Mouse (Mus musculus) forebrain, embryonic 12.5 days (tissue): Measurements from ENCODE around the gene Kat14. TPM values are rescaled to one million over a fixed set of nuclear protein-coding genes. Genes with fewer than 3 reads are reported as not detected.
A peak's percentile ranks its signal among the peaks of the same experiment; 100 is the strongest.
"Not testable (repeated sequence)": the region's sequence is repeated elsewhere in the genome, so short reads cannot be mapped to it uniquely, and the experiment has no call there.

Experiments
- ATAC-seq: fragments of 200-750 bp; cut with Nextera tagmentation; 2 replicates; pipeline ENCODE4 v1.8.0; 2017; ENCODE audit warnings: moderate TSS enrichment; ENCODE audit not compliant: low FRiP score
- H3K27ac ChIP-seq: fragments of 300-500 bp; sonication (generic); 2 replicates; pipeline ENCODE4 v1.5.1; 2016; ENCODE audit warnings: mild to moderate bottlenecking
- H3K27me3 ChIP-seq: fragments of 300-500 bp; sonication (generic); 2 replicates; pipeline ENCODE4 v1.6.1; 2016; ENCODE audit warnings: mild to moderate bottlenecking
- H3K36me3 ChIP-seq: fragments of 300-500 bp; sonication (generic); replicated peaks from 2 replicates; pipeline ENCODE4 v1.6.1; 2016; ENCODE audit warnings: mild to moderate bottlenecking
- H3K4me1 ChIP-seq: fragments of 300-500 bp; sonication (generic); 2 replicates; pipeline ENCODE4 v1.6.1; 2016
- H3K4me2 ChIP-seq: fragments of 300-500 bp; sonication (generic); 2 replicates; pipeline ENCODE4 v1.6.1; 2016; ENCODE audit warnings: mild to moderate bottlenecking, moderate library complexity
- H3K4me3 ChIP-seq: fragments of 300-500 bp; sonication (generic); replicated peaks from 2 replicates; pipeline ENCODE4 v1.5.1; 2016; ENCODE audit warnings: mild to moderate bottlenecking
- H3K9ac ChIP-seq: fragments of 300-500 bp; sonication (generic); 2 replicates; pipeline ENCODE4 v1.6.1; 2016; ENCODE audit warnings: mild to moderate bottlenecking
- H3K9me3 ChIP-seq: fragments of 300-500 bp; sonication (generic); 2 replicates; pipeline ENCODE4 v1.6.1; 2016
- WGBS: fragments of 180-500 bp; shearing (Covaris S2); methylation state at CpG from one replicate; pipeline ENCODE4 v1.1.7; 2016; 5-methylcytosine and 5-hydroxymethylcytosine counted together
- polyA plus RNA-seq: library from polyadenylated mRNA; unstranded; fragments of >200 nt; fragmentation: Nextera tagmentation; extraction: Ambion mirVana; gene quantifications from 2 replicates; pipeline ENCODE4 v1.2.1, GENCODE M21; 2016

Kat14 gene
- polyA plus RNA-seq, 1 experiment from 2014 or later: 42.9 TPM

DNA sequence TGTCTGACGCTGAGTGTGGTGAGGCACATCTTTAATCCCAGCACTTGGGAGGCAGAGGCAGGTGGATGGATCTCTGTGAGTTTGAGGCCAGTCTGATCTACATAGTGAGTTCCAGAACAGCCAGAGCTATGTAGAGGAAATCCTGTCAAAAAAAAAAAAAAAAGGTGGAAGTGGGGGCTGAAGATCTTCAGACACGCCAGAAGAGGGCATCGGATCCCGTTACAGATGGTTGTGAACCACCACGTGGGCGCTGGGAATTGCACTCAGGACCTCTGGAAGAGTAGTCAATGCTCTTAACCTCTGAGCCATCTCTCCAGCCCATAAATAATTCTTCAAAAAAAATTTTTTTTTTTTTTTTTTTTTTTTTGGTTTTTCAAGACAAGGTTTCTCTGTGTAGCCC lies 30.6 kb upstream of the Kat14 start:
- ATAC-seq, H3K9me3 ChIP-seq: not testable (repeated sequence)
- 71% methylated on average over 6 of the region's 6 CpGs for WGBS

DNA sequence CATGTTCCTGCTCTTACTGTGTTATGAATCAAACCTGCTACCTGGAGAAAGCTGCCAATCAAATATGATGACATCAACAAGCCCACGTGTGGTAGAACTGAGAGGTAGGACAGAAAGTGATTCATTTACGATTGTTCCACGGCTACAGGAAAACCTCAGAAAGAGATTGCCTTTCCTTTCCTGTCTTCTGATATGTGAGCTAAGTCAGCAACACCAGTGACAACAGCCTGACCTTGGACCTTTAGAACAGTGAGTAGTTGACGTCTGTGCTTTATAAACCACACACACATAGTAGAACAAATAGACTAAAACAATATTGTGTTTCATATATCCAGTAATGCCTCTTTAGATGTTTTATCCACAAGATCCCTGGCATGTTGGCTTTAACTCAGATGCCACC lies 25.6 kb upstream of the Kat14 start:
- Histone ChIP-seq H3K36me3 (no peaks in the 10 kb centered on the region), H3K4me1 (no peaks in the 10 kb centered on the region), H3K27ac (no peak overlapping the region), H3K9ac (no peak overlapping the region), H3K9me3 (no peaks in the 10 kb centered on the region), H3K4me3 (no peak overlapping the region), H3K27me3 (no peaks in the 10 kb centered on the region), H3K4me2 (no peak overlapping the region)
- no peak for ATAC-seq
- WGBS: 82% methylated on average over 4 of the region's 4 CpGs

More for the DNA sequence above, 30.6 kb upstream of the Kat14 start:
- H3K4me3 ChIP-seq, H3K36me3 ChIP-seq, H3K4me2 ChIP-seq, H3K9ac ChIP-seq, H3K27ac ChIP-seq, H3K4me1 ChIP-seq: not testable (repeated sequence)
- H3K27me3 ChIP-seq: peaks cover 35% of the 10 kb centered on the region

DNA sequence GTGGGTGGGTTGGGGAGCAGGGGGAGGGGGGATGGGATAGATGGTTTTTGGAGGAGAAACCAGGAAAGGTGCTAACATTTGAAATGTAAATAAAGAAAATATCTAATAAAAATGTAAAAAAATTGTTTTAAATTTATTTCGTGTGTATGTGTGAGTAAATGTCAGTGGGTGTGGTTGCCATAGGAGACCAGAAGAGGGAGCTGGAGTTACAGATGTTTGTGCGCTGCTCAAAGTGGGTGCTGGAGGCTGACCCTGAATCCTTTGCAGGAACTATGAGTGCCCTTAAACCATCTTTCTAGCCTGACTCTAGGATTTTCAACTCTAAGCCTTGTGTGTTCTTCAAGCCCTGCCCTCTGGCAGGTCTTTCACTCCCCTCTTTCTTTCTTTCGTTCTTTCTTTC lies 20.3 kb upstream of the Kat14 start:
- no peaks in the 10 kb centered on the region for H3K36me3 ChIP-seq
- H3K9ac ChIP-seq: no peak overlapping the region
- ATAC-seq: no peak
- H3K9me3 ChIP-seq: no peaks in the 10 kb centered on the region
- H3K4me2 ChIP-seq: no peak overlapping the region
- no peaks in the 10 kb centered on the region for H3K27me3 ChIP-seq
- 68% methylated on average over 3 of the region's 3 CpGs for WGBS
- H3K4me3 ChIP-seq: no peak overlapping the region
- no peaks in the 10 kb centered on the region for H3K4me1 ChIP-seq
- H3K27ac ChIP-seq: no peak overlapping the region

DNA sequence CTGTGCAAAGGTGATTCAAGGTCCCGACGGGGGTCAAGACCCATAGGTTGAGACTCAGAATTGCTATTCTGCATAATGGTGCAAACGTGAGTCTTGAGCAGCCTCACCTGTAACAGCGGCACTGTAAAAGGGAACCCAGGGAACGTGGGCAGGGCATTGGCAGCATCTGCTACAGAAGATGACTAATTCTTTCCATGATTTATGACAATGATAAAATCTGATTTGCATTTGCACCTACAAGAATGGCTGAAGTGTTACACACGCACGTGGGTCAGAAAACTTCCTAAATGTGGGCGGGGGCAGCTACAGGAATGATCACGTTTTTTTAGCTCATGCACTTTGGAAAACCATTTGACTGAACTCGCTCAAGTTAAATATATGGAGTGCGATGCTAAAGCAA lies 15.9 kb upstream of the Kat14 start:
- Histone ChIP-seq H3K4me3 (no peak overlapping the region), H3K36me3 (no peaks in the 10 kb centered on the region), H3K27ac (no peak overlapping the region), H3K9ac (no peak overlapping the region), H3K27me3 (no peaks in the 10 kb centered on the region; the same call in 1 of the 2 replicates), H3K4me1 (no peaks in the 10 kb centered on the region), H3K9me3 (no peaks in the 10 kb centered on the region), H3K4me2 (no peak overlapping the region)
- 87% methylated on average over 11 of the region's 11 CpGs for WGBS
- ATAC-seq: no peak

DNA sequence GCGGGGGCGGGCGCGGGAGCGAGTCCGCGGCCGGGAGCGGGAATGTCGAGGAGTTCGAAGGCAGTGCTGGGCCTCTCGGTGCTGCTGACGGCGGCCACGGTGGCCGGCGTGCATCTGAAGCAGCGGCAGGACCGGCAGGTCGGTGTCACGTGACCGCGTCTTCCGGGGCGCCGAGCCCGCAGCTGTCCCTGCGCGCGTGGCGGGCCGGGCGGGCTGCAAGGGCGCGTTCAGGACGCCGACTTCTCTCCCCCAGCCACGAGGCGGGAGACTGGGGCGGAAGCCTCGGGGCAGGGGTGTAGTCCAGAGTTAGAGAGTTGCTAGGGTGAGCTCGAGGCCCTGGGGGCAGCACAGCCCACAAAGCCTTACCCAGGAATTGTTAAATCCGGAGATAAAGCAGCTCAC lies 238 bp downstream of the Kat14 start:
- H3K4me2 ChIP-seq: peak overlapping the region; percentile 62

DNA sequence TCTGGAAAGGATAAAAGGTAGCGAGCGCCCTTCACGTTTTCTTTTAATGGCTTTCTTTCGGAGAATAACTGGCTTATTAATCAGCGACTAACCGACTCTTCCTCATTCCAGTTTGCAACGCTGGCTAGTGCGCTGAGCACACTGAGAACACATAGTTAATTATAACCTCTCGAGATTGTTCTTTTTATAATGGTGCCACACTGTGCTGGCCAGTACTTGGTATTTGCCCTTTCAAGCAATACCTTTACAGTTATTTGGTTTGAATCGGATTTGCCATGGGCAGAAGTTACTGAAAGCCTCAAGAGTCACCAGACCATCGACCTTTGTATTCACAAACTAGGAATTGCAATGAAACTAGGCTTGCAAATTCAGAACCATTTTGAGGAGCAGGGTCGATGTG lies 728 bp downstream of the Kat14 start:
- WGBS: 2% methylated on average over 12 of the region's 12 CpGs
- peaks cover 20% of the 10 kb centered on the region for H3K4me1 ChIP-seq
- H3K36me3 ChIP-seq: peaks cover 16% of the 10 kb centered on the region
- no peaks in the 10 kb centered on the region for H3K27me3 ChIP-seq
- H3K27ac ChIP-seq: peak overlapping the region; percentile 93
- H3K4me3 ChIP-seq: peak overlapping the region; percentile 78
- H3K4me2 ChIP-seq: peak overlapping the region; percentile 62
- H3K9ac ChIP-seq: peak overlapping the region; percentile 81
- no peaks in the 10 kb centered on the region for H3K9me3 ChIP-seq
- peak; percentile 59; the same call in 1 of the 2 replicates for ATAC-seq

More for the DNA sequence above, 238 bp downstream of the Kat14 start:
- ATAC-seq: peak; percentile 93
- Histone ChIP-seq H3K4me1 (peaks cover 20% of the 10 kb centered on the region), H3K36me3 (peaks cover 12% of the 10 kb centered on the region), H3K27me3 (no peaks in the 10 kb centered on the region), H3K4me3 (peak overlapping the region; percentile 78), H3K9ac (peak overlapping the region; percentile 81), H3K9me3 (no peaks in the 10 kb centered on the region), H3K27ac (peak overlapping the region; percentile 93)
- WGBS: under 1% methylated on average over 39 of the region's 43 CpGs

DNA sequence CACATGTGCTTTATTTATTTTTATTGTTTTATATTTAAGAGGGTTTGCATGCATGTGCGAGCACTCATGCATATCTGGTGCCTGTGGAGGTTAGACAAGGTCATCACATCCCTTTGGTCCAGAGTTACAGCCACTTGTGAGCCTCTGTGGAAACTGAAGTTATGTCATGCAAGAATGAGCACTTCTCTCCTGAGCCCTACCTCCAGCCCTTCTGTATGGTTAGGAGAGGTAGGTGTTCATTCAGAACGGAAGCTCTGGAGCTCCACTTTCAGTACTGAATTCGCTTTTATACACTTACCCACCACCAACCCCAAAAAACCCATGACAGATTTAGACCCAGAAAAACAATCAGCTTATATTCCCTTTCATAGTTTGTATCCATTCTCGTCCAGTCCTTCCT lies 2.8 kb downstream of the Kat14 start:
- Histone ChIP-seq H3K4me2 (no peak overlapping the region), H3K9me3 (no peaks in the 10 kb centered on the region), H3K27me3 (no peaks in the 10 kb centered on the region), H3K4me1 (peaks cover 20% of the 10 kb centered on the region), H3K9ac (no peak overlapping the region), H3K4me3 (no peak overlapping the region), H3K36me3 (peaks cover 37% of the 10 kb centered on the region), H3K27ac (no peak overlapping the region)
- ATAC-seq: no peak
- WGBS: 89% methylated on average over 4 of the region's 4 CpGs

DNA sequence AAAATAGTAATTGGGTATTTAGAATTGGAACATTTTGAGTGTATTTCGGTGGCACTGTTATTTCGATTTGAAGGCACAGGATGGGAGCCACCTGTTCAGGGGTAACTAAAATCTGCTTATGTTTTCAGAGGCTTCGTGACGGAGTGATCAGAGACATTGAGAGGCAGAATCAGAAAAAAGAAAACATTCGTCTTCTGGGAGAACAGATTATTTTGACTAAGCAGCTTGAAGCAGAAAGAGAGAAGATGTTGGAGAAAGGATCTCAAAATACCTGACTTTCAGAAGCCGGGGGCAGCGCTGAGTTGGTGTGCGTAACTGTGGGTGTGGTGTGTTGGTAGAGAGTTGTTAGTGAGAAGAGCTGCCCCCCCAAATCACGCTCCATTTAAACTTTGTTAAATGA lies 4.3 kb downstream of the Kat14 start:
- no peak overlapping the region for H3K27ac ChIP-seq
- no peaks in the 10 kb centered on the region for H3K9me3 ChIP-seq
- H3K9ac ChIP-seq: no peak overlapping the region
- no peak overlapping the region for H3K4me2 ChIP-seq
- H3K27me3 ChIP-seq: no peaks in the 10 kb centered on the region
- peaks cover 50% of the 10 kb centered on the region for H3K36me3 ChIP-seq
- H3K4me1 ChIP-seq: peaks cover 18% of the 10 kb centered on the region
- ATAC-seq: no peak
- WGBS: 97% methylated on average over 9 of the region's 9 CpGs
- H3K4me3 ChIP-seq: no peak overlapping the region

DNA sequence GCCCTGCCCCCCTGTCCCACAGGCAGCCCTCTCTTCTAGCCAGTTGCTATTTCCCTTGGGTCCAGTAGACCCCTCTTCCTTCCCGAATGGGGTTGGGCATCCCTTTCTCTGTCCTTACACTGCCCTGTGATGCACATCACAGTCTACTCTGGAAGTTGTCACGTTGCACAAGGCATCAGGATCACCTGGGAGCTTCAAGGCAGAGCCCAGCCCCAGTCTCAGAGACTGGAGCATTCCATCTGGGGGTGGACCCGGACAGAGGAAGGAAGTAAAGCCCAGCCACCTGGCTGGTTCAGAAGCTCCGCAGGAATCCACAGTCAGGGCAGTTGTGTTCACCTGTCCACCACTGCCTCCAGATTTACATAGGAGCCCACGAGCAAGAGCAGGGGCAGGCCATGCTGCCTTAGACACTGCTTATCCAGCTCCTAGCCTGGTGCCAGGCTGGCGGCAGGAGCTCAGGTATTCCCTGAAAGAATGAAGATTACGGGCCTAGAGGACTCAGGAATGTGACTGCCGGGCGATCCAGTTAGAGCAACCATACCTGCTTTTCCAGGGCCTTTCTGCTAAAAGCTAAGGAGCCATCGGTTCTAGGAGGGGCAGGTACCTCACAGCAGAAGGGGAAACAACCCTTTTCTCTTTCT lies 6.4 kb downstream of the Kat14 start:
- no peak overlapping the region for H3K4me2 ChIP-seq
- H3K4me1 ChIP-seq: peaks cover 7% of the 10 kb centered on the region
- H3K9me3 ChIP-seq: no peaks in the 10 kb centered on the region
- no peak overlapping the region for H3K4me3 ChIP-seq
- ATAC-seq: no peak
- H3K27me3 ChIP-seq: no peaks in the 10 kb centered on the region
- no peak overlapping the region for H3K9ac ChIP-seq
- peaks cover 72% of the 10 kb centered on the region for H3K36me3 ChIP-seq
- no peak overlapping the region for H3K27ac ChIP-seq
- WGBS: 91% methylated on average over 10 of the region's 10 CpGs

DNA sequence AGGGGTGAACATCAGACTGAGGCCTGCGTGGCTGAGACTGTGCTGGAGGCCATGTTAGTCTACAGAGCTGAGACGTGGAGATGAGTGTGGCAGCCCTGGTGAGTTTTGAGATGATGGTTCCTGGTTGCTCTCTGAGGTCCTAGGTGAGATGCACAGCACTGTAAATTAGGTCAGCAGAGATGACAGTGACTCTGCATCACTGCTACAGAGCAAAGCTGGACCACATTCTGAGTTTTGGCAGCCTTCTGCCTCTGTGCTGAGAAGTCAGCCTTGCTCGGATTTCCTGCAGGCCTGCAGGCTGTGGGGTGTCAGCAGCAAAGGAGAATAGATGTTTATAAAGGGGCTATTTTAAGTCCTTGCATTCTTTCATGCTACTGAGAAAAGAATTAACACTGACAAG lies 12.5 kb downstream of the Kat14 start:
- Histone ChIP-seq H3K9ac (no peak overlapping the region), H3K4me1 (no peaks in the 10 kb centered on the region), H3K27ac (no peak overlapping the region), H3K36me3 (peaks cover 90% of the 10 kb centered on the region), H3K4me3 (no peak overlapping the region), H3K27me3 (no peaks in the 10 kb centered on the region), H3K9me3 (no peaks in the 10 kb centered on the region), H3K4me2 (no peak overlapping the region)
- no peak for ATAC-seq
- WGBS: 88% methylated on average over 3 of the region's 3 CpGs

DNA sequence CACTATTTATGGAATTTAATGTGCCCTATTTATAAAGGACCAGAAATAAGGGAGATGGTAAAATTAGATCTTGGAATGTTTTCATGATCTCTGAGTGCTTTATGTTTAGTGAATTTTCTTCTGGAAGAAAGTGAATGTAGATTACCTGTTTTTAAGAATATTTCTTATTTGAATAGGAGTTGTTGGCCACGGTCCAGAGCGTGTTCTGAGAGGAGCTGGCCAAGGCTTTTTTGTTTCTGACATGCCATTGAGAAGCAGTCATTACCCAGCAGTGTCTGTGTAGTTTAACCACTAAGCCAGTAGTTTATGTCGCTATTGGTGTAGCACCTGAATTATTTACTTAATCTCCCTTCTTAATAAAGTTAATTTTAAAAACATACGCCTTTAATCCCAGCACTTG lies 13.0 kb downstream of the Kat14 start:
- no peak overlapping the region for H3K4me2 ChIP-seq
- no peak overlapping the region for H3K4me3 ChIP-seq
- no peak for ATAC-seq
- H3K9me3 ChIP-seq: no peaks in the 10 kb centered on the region
- WGBS: 92% methylated on average over 4 of the region's 4 CpGs
- no peak overlapping the region for H3K27ac ChIP-seq
- H3K36me3 ChIP-seq: peaks cover 88% of the 10 kb centered on the region
- no peaks in the 10 kb centered on the region for H3K4me1 ChIP-seq
- H3K27me3 ChIP-seq: no peaks in the 10 kb centered on the region
- H3K9ac ChIP-seq: no peak overlapping the region

DNA sequence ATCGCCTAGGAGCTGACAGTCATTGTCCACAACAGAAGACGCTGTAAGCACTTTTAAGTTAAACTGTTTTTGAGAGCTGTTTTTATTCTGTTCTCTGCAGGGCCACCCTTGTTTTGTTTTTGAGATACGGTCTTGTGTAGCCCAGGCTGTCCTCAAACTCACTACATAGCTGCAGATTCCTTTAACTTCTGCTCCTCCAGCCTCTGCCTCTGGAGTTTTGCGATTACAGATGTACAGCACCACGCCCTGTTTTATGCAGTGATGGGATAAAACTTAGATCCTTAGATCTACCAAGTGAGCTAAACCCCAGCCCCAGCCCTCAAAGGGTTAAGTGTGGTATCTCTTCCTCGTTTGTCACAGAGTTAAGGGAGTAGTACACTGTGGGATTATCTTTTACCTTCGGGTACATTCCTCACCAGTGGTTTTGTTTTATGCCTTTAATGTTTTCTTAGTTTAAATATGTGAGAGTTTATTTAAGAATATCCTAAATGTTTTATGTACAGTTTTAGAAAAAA lies 13.9 kb downstream of the Kat14 start:
- no peaks in the 10 kb centered on the region for H3K27me3 ChIP-seq
- no peaks in the 10 kb centered on the region for H3K4me1 ChIP-seq
- no peak for ATAC-seq
- peaks cover 82% of the 10 kb centered on the region for H3K36me3 ChIP-seq
- no peak overlapping the region for H3K27ac ChIP-seq
- H3K9ac ChIP-seq: no peak overlapping the region
- no peak overlapping the region for H3K4me2 ChIP-seq
- no peak overlapping the region for H3K4me3 ChIP-seq
- H3K9me3 ChIP-seq: no peaks in the 10 kb centered on the region
- 85% methylated on average over 7 of the region's 7 CpGs for WGBS

DNA sequence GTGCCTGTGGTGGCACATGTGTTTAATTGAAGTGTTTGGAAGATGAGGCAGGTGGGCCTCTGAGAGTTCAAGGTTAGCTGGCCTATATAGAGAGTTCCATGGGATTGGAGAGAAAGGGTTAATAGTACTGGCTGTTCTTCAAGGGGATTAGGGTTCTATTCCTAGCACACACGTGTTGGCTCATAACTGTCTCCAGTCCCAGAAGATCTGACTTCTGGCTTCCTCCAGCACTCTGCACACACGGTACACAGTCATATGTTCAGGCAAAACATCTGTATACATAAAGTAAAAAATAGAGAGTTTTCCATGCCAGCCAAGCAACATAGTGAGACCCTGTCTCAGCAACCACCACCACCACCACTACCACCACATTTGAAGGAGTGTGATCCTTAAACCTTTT lies 17.5 kb downstream of the Kat14 start:
- H3K36me3 ChIP-seq: peaks cover 77% of the 10 kb centered on the region
- H3K4me1 ChIP-seq: no peaks in the 10 kb centered on the region
- no peak overlapping the region for H3K27ac ChIP-seq
- H3K4me3 ChIP-seq: no peak overlapping the region
- H3K9me3 ChIP-seq: no peaks in the 10 kb centered on the region; the same call in 1 of the 2 replicates
- no peak overlapping the region for H3K9ac ChIP-seq
- no peak for ATAC-seq
- WGBS: 67% methylated on average over 2 of the region's 2 CpGs
- H3K27me3 ChIP-seq: no peaks in the 10 kb centered on the region
- no peak overlapping the region for H3K4me2 ChIP-seq
